Mouse (Mus musculus) adrenal gland (tissue): ENCODE data around the gene Msantd3.

Source experiments
- intact Hi-C: fragments of 180-260 bp; cut with DNase I; formaldehyde crosslinking; loops from one replicate; pipeline ENCODE4 v1.15.1; 2025
- long read RNA-seq, 2 experiments: library from polyadenylated mRNA; unstranded; transcript quantifications; one replicate each; pipeline ENCODE4 v2.0.0; 2020; ENCODE audit warnings: borderline replicate concordance in 1 of 2; ENCODE audit not compliant: insufficient replicate concordance in 1 of 2

The Msantd3 gene
- long read RNA-seq, experiment 1, transcript Msantd3-203 (3 exons, 1,597 nt): major isoform, 6 of 12 reads
- long read RNA-seq, experiment 1, partial matches to known transcripts: 1 of 12 reads
- long read RNA-seq, experiment 1, other reads (novel, unspliced or antisense): 2 of 12 reads
- long read RNA-seq, experiment 2, transcript Msantd3-203 (3 exons, 1,597 nt): major isoform, 5 of 8 reads
- long read RNA-seq, experiment 2, partial matches to known transcripts: 0 of 8 reads
- long read RNA-seq, experiment 2, other reads (novel, unspliced or antisense): 0 of 8 reads

DNA sequence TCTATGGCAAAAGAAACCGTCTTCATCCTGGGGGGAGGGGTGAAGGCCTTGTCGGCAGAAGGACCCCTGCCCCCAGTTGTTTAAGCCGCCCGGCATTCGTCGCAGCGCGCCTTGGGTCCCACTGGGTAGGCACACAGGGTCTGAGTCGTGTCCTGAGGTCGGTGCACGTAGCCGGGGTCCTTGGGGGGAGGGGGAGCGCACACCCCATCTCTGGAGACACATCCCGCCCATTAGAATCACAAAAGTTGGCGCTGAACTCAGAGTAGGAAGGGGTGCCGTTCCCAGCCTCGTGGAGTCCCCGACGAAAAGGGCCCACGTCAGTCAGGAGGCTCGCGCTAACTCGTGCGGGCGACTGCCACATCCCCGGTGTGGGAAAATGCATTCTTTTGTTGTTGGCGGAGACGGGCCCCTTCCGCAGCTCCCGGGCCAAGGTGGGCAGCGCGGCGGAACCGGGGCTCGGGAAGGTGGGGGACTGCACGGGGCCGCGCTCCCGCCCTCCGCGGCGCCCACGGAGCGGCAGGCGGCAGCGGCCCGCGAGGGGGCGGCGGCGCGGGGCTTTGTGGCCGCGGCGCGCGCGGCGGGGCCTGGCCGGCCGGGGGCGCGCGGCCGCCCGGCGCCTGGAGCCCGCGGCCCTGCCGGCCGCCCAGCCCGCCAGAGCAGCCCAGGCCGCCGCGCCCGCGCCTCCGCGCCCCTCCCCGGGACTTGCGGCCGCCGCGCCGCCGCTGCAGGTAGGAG is at the start of gene Msantd3:
Gene Msantd3 (plus strand): TSS at position 95 of the 735 bp plus-strand sequence.
- intact Hi-C loops: no loop called here

DNA sequence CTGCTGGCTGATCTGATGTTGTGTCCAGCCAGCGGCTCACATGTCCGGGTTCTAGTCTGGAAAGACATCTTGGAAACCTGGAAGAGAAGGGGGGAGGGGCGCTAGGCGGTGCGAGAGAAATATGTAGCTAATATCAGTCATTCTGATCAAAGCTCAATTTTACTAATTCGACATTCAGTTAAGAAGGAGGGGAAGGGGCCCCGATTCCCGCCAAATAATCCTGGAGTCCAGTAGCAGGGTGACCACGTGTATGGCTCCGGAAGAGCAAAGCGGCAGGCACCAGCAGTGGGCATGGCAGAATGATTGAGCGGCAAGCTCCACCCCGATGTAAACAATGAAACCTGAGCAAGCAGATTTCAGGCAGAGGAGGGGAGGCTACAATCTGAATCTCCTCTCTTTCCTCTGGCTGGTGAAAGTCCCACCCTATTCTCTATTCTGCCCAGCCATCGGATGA is 48.4 kb upstream of the Msantd3 start:
- intact Hi-C loops: no loop called here

DNA sequence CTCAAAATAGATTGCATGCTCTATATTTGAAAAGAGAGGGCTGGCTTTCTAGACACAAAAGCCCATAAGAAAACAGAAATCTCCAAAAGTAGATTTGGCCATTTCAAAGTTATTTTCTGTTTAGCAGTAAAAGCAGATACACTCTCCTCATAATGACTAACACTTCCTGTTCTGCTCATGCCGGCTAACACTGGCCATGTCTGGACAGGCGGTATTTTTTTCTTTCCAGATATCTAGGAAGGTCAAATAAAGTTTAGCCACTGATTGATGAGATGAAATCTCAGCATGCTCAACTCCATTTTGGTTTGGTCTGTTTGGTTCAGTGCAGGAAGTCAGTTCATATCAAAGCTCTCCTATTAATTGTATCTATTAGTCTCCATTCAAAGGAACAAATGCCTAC is 47.2 kb upstream of the Msantd3 start:
- intact Hi-C loops: no loop called here

DNA sequence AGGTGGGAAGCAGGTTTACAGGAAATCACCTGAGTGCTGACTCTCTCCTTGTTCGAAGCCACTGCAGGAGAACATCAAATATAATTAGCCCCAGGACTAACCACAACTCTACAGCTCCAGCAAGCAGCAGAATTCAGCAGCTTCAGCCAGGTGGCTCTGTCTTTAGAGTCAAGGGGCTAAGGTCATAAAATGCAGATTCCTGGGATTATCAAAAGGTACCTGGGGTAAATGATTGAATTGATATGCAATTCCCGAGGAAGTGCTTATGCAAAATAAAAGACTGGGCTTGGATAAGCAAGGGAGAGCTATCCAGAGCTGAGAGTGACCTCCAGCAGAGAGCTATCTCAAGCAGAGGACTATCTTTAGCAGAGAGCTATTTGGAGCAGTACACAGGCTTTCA is 28.9 kb upstream of the Msantd3 start:
- intact Hi-C loops: no loop called here

DNA sequence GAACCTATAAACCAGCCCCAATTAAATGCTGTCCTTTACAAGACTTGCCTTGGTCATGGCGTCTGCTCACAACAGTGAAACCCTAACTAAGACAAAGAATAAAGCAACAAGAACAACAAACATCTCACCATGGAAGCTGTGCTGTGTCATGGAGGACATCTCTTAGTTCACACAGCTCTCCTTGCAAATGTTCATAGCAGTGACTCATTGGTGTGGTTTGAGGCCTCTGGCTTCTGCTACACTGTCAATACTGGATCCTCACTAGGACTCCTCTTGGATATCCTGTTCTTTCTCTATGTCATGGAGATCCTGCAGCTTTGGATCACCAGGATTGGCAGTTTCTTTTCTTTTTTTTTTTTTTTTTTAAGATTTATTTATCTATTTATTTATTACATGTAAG is 10.2 kb upstream of the Msantd3 start:
- intact Hi-C loops: no loop called here

DNA sequence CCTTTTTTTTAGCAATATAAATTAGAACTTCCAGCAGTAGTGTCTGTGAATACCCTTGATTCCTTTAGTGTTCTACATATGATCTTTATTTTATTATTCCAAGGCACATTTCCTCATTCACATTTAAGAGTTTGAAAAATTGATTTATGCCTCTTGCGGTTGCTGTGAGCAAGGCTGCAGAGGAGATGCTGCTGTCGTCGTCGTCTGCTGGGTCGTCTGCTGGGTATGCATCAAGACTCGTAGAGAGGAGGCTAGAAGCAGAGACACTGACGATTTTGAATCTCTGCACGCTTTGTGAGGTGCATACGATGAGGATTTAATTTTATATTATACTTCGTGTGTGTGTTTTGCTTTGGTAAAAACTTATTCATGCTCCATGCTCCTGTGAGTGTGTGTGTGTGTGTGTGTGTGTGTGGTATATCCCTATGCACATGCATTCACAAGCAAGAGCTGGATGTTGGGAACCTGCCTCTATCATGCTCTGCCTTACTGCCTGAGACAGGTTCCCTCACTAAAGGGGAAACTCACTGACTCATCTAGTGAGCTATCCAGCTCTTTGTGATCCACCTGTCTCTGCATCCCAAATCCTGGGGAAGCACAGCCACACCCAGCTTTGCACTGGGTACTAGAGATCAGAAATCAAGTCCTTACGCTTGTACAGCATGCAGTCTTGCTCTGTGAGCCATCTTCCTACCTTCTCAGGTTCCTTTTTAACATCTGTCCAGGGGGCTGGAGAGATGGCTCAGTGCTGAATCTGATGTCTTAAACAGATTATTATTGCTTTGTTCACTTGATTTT is 7.7 kb upstream of the Msantd3 start:
- intact Hi-C loops: no loop called here

DNA sequence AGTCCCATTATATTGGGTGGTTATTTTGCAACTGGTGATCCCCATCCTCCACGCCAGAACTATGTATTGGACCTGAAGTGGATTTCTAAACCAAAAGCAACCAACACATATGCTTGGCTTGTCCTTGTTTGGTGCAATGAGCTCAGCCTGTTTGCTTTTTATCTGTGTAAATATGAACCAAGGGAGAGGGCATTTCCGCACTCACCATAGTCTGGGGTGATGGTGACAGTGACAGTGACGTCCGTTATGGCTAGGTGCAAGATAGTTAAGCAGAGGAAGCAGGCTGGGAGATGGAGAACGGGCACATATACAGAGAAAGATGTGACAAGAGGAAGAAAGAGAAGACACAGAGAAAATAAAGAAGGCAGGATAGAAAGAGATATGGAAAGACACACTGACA is 3.5 kb upstream of the Msantd3 start:
- intact Hi-C loops: no loop called here

DNA sequence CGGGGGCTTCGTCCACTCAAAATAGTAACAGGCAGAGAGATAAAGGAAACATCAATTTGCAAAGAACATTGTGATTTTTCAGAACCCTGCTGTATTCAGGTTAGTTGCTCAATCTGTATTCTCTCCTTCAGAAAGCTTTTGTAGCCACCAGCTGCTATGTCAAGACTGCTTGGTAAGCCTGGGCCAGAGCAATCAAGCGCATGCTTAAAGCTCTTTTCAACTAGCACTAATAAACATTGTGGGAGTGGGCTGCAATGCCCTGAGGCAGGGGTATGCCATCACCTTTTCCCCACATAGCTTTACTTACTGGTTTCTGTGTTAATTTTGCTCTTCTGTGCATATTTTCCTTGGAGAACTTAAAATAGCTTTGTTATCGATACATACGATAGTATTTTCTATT is 2.7 kb upstream of the Msantd3 start:
- intact Hi-C loops: no loop called here

DNA sequence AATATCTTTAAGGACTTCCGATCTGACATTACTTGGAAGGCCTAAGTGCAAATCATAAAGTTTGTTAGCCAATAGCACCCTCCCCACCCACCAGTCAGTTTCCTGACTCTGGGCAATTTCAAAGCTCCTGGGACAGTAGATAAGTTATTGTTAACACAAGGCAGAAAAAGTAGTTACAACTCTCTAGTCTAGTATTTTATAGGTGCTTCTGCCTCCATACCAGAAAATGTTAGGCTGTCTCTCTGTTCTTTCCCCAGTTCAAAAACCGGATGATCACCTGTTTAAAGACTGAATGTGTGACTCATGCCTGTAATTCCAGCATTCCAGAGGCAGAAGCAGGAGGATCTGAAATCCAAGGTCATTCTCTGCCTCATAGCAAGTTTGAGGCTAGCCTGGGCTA is 1.2 kb upstream of the Msantd3 start:
- intact Hi-C loops: no loop called here

DNA sequence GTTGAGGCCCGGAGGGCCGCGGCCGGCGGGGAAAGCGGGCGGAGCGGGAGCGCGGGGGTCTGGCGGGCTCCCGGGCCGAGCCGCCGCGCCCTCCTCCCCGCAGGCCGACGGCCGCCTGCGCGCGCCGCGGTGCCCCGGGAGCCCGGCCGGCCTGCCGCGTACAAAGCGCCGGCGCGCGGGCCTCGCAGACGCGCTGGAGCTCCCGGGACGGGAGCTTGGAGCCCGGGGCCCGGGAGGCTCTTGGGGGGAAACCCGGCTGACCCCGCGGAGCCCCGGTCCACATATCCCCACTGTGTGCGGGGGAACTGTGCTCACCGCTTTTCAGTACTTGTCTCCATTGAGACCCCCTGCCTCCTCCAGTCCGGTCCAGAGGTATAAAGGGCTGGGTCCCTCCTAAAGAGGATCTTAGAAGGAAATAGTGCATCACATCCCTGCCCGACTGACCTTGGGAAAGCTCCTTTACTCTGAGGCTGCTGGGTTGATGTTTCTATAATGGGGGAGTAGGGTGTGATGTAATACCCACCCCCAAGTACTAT is 909 bp downstream of the Msantd3 start:
- intact Hi-C loops: no loop called here

DNA sequence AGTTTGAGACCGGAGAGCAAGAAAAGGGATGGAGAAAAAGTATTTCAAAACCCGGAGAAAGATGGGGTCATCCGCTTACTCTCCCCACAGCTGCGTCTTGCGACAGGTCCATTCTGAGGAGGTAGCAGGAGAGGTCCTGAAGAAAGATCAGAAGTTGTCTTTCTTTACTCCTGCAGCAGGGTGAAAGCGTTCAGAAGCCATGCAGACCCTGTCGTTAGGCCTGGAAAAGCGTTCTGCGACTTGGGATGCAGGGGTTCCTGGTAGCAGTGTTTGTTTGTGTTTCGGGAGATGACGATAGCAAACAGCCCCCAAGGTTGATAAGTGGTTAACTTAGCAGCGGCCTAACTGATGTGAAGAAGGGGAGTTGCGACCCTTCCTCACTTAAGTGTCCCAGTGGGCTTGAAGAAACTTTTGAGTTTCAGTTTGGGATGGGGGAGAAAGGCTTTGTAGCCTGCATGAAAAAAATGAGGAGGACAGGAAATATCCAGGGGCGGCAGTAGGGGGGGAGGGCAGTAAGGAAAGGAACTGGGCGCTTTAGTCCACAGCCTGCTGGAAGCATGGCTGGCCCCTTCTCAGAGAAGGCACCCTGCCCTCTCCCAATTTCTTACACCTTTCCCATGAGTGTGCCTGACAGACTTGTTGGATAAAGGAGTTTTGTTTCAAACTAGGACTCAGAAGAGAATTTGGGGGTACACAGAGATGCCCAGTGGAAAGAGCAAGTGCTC is 2.0 kb downstream of the Msantd3 start:
- intact Hi-C loops: no loop called here

DNA sequence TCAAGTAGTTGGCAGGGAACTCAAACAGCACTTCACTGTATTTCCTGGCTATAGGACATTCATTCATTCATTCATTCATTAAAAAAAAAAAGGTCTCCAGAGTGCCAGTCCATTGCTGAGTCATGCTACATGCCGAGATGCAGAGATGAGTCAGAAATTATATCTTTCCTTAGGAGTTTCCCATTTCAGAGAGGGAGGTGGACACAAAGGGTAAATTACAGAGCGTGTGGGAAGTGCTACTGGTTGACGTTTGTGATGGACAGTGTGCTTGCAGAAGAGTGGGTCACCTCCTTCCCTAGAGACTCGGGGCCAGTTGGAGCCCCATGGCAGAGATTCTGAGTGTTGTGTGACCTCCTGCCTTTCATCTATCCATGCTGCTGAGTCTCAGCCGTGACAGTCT is 2.6 kb downstream of the Msantd3 start:
- intact Hi-C loops: no loop called here

DNA sequence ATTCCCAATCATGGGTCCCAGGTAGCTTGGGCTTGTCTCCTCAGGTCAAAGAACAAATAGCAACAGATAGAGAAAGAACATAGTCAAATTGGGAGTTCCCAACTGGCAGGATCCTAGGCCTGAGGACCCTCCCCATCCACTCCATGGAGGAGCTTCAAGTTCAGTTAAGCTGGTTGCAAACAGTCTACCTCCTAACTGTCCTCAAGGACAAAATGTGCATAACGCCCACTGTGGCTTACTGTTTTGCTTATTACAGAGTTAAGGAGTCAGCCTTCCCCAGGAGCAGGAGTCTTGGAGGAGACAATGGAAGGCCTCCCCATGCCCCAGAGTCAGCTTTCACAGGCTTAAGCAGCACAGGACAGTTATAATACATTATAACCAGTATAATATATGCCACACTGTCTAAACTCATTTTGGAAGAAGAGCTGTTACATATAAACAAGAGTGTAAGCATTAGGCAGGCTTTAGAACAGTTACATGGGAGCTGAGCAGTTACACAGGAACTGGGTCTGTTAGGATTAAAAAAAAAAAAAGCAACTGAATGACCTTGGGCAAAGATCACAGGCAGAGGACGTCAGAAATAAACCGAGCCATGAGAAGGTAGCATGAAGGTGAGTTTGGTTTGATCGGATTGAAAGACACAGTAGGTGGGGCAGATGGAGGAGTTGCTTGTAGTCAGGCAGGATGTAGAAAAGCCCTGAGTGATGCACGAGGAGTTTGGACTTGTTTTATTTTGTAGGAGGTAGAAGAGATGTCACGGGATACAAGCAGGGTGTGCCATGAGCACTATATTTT is 3.5 kb downstream of the Msantd3 start:
- intact Hi-C loops: no loop called here

DNA sequence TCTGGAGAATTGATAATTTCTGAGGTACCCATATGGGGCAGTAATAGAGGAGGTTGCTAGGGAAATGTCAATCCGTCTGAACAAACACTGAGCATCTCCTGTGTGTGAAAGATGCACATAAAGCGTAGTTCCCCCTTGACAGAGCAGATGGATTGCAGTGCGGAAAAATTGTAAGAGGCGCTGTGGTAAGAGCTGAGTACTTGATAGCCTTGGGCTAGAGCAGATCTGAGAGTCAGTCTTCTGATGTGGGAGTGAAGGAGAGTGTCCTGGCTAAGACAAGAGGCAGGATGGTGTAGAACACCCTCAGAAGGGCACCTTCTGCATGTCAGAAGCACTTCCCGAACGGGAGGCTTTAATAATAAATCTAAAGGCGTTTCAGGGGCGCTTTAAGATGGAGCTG is 4.4 kb downstream of the Msantd3 start:
- intact Hi-C loops: no loop called here

DNA sequence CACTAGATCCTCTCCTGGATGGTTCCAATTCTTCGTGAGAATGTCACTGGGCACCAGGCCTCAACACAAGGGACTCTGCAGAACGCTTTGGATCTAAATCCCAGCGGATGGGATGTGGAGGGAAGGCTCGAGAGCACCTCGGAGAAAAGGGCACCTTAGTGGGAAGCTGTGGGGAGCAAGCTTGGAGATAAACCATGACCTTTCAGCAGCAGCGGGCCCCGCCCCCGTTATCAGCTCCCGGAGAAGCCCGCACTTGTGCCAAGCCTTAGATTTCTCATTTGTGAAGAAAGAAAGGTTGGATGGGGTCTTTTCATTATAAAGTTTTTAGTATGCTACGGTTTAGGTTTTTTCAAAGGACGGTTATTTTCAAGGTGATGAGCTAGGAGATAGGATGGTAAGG is 6.2 kb downstream of the Msantd3 start:
- intact Hi-C loops: no loop called here

DNA sequence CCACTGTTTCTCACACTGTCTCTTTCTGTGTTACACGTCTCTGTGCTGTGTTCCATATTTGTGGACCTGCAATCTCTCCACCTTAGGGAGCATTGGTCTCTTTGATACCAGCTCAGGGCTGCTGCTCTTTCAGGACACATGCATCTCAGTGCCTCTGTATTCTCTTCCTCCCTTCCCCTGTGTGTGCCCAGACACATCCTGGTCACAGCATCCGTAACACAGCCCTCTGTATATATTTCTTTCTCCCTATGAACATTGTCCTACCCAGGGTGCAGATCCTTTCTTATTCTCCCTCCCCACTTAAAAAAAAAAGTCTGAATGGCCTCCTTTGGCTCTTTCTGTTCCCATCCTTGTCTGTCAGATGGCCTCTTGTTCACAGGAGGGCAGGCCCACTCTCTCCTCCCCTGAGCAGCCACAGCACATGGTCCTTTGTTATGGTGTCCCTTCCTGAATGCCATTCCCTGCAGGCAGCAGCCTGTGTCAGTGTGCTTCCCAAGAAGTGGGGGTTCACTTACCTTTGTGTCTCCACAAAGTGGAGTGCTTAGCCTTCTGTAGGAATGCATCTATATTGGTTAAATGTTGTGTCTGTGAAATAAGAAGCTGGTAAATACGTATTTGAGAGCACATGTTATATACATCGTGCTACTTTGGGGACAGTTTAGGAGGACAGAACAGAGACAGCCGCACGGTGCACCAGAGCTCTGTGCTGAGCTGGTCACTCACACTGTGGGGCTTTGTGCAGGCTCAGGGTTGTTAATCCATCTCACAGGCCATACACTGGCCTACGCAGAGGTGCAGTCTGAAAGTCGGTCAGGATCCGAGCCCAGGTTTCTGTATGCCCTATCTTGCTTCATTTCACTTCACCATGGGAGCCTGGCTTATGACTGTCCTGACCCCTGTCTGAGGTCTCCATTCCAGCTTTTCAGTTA is 7.1 kb downstream of the Msantd3 start:
- intact Hi-C loops: no loop called here

DNA sequence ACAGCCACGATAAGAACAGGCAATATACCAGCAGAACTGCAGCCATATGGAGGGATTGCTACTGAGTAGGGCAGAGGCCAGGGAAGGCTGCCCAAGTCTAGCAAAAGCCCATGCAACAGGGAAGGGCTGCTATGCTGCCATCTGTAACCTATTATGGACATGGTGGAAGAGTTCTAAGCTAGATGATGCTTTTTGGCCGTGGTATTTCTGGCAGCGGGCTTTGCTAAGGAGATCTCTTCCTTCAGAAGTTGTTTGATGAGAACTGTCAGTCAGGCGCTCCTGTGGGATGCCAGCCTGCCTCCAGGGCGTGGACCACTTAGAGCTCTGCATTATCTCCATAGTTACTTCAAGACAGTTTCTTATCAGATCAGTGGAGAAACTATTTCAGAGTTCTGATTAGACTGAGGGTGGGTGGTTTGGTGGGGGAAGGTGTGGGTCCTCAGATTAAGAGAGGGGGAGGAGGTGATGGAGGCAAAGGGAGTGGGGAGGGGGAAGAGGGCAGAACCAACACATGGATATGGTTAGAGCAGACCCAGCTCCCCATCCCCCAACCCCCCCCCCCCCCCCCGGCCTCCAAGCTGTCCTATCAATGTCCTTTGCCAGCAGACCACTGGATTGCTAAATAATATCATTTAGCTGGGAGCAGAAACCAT is 8.8 kb downstream of the Msantd3 start:
- intact Hi-C loops: no loop called here

DNA sequence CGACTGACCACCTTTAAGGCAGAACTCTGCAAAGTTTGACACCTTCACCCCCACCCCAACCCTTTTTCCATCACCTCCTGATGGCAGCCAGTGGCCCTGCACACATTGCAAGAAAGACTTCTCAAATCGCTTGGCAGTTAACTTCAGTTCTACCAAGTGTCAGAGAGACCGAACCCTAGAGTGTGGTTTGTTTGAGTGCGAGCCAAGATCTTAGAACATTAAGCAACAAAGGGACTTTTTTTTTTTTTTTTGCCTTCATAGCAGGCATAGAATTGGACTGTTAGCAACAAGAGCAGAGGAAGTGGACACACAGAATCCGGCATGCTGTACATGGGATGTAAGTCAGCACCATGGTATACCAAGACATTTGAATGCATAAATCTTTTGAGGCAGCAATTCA is 9.9 kb downstream of the Msantd3 start:
- intact Hi-C loops: no loop called here
